Mouse (Mus musculus) hindbrain, embryonic 13.5 days (tissue): ENCODE results near the gene Olfr488. TPM values are rescaled to one million over a fixed set of nuclear protein-coding genes. Genes with fewer than 3 reads are reported as not detected.
"Not testable (repeated sequence)": the region's sequence is repeated elsewhere in the genome, so short reads cannot be mapped to it uniquely, and the experiment has no call there.

Experiments
- ATAC-seq: fragments of 200-750 bp; cut with Nextera tagmentation; 2 replicates; pipeline ENCODE4 v1.8.0; 2017; ENCODE audit warnings: moderate TSS enrichment; ENCODE audit not compliant: low FRiP score
- H3K27ac ChIP-seq: fragments of 300-500 bp; sonication (generic); 2 replicates; pipeline ENCODE4 v1.5.1; 2015; ENCODE audit warnings: inconsistent platforms, mild to moderate bottlenecking, moderate library complexity
- H3K27me3 ChIP-seq: fragments of 300-500 bp; sonication (generic); 2 replicates; pipeline ENCODE4 v1.6.1; 2015; ENCODE audit warnings: mild to moderate bottlenecking, inconsistent platforms
- H3K36me3 ChIP-seq: fragments of 300-500 bp; sonication (generic); 2 replicates; pipeline ENCODE4 v1.6.1; 2015; ENCODE audit warnings: mild to moderate bottlenecking, inconsistent platforms
- H3K4me1 ChIP-seq: fragments of 300-500 bp; sonication (generic); replicated peaks from 2 replicates; pipeline ENCODE4 v1.6.1; 2015; ENCODE audit warnings: inconsistent platforms
- H3K4me2 ChIP-seq: fragments of 300-500 bp; sonication (generic); 2 replicates; pipeline ENCODE4 v1.6.1; 2015; ENCODE audit warnings: inconsistent platforms, mild to moderate bottlenecking, moderate library complexity
- H3K4me3 ChIP-seq: fragments of 300-500 bp; sonication (generic); 2 replicates; pipeline ENCODE4 v1.5.1; 2015; ENCODE audit warnings: mild to moderate bottlenecking, inconsistent platforms
- H3K9ac ChIP-seq: fragments of 300-500 bp; sonication (generic); 2 replicates; pipeline ENCODE4 v1.6.1; 2015; ENCODE audit warnings: mild to moderate bottlenecking, inconsistent platforms
- H3K9me3 ChIP-seq: fragments of 300-500 bp; sonication (generic); 2 replicates; pipeline ENCODE4 v1.6.1; 2016; ENCODE audit warnings: inconsistent platforms
- WGBS: fragments of 180-500 bp; shearing (Covaris S2); methylation state at CpG from one replicate; pipeline ENCODE4 v1.1.7; 2015; 5-methylcytosine and 5-hydroxymethylcytosine counted together
- polyA plus RNA-seq: library from polyadenylated mRNA; unstranded; fragments of >200 nt; fragmentation: Nextera tagmentation; extraction: Ambion mirVana; gene quantifications from 2 replicates; pipeline ENCODE4 v1.2.1, GENCODE M21; 2015

Olfr488 gene
- not detected in 2 replicates for polyA plus RNA-seq

GRCm38 (mm10) chr7:108258247-108258646, at the start of gene Olfr488:
Gene Olfr488 (minus strand): TSS chr7:108258347.
- ATAC-seq: no peak
- Histone ChIP-seq H3K9ac (no peak within 1 kb of the TSS), H3K27ac (no peak within 1 kb of the TSS), H3K9me3 (no peaks in the 10 kb centered on the region), H3K36me3 (no peaks in the 10 kb centered on the region), H3K4me1 (no peaks in the 10 kb centered on the region), H3K27me3 (no peaks in the 10 kb centered on the region), H3K4me2 (no peak within 1 kb of the TSS), H3K4me3 (no peak within 1 kb of the TSS)

GRCm38 (mm10) chr7:108288834-108289233, 30.7 kb upstream of the Olfr488 start, which contains the start of gene Olfr490:
Gene Olfr490 (minus strand): TSS chr7:108288934.
- Histone ChIP-seq H3K9ac (no peak within 1 kb of the TSS), H3K4me2 (no peak within 1 kb of the TSS), H3K9me3 (no peaks in the 10 kb centered on the region), H3K27ac (no peak within 1 kb of the TSS), H3K4me1 (no peaks in the 10 kb centered on the region), H3K27me3 (no peaks in the 10 kb centered on the region), H3K4me3 (no peak within 1 kb of the TSS), H3K36me3 (no peaks in the 10 kb centered on the region)
- no peak for ATAC-seq

GRCm38 (mm10) chr7:108233551-108233950, 24.6 kb downstream of the Olfr488 start:
- H3K4me1 ChIP-seq: no peaks in the 10 kb centered on the region
- H3K4me2 ChIP-seq: no peak overlapping the region
- no peaks in the 10 kb centered on the region for H3K27me3 ChIP-seq
- WGBS: 73% methylated on average over 3 of the region's 3 CpGs
- no peak overlapping the region for H3K27ac ChIP-seq
- no peaks in the 10 kb centered on the region for H3K36me3 ChIP-seq
- no peak overlapping the region for H3K4me3 ChIP-seq
- no peak overlapping the region for H3K9ac ChIP-seq
- no peak for ATAC-seq
- H3K9me3 ChIP-seq: no peaks in the 10 kb centered on the region

GRCm38 (mm10) chr7:108214536-108214935, 43.6 kb downstream of the Olfr488 start, which contains the start of gene Olfr487:
Gene Olfr487 (minus strand): TSS chr7:108214636.
- not testable (repeated sequence) for H3K27me3 ChIP-seq, H3K4me3 ChIP-seq, H3K4me1 ChIP-seq, ATAC-seq, H3K4me2 ChIP-seq, H3K9me3 ChIP-seq, H3K36me3 ChIP-seq, H3K9ac ChIP-seq, H3K27ac ChIP-seq

Other genes starting within 250 kb of the Olfr488 start
- not detected in 2 replicates for gene Olfr478, start 224.4 kb downstream of the Olfr488 start, polyA plus RNA-seq
- not detected in 2 replicates for gene Olfr479, start 207.7 kb downstream of the Olfr488 start, polyA plus RNA-seq
- not detected in 2 replicates for gene Olfr480, start 191.0 kb downstream of the Olfr488 start, polyA plus RNA-seq
- gene Olfr481, start 178.5 kb downstream of the Olfr488 start, polyA plus RNA-seq: not detected in 2 replicates
- gene Olfr482, start 160.8 kb downstream of the Olfr488 start, polyA plus RNA-seq: not detected in 2 replicates
- gene Olfr483, start 157.5 kb downstream of the Olfr488 start, polyA plus RNA-seq: not detected in 2 replicates
- gene Olfr484, start 130.9 kb downstream of the Olfr488 start, polyA plus RNA-seq: not detected in 2 replicates
- gene Olfr485, start 98.5 kb downstream of the Olfr488 start, polyA plus RNA-seq: not detected in 2 replicates
- not detected in 2 replicates for gene Olfr486, start 85.6 kb downstream of the Olfr488 start, polyA plus RNA-seq
- gene Olfr487, start 43.7 kb downstream of the Olfr488 start, polyA plus RNA-seq: not detected in 2 replicates
- gene Olfr490, start 30.6 kb upstream of the Olfr488 start, polyA plus RNA-seq: not detected in 2 replicates
- gene Olfr491, start 55.1 kb upstream of the Olfr488 start, polyA plus RNA-seq: not detected in 2 replicates
- gene Olfr492, start 65.3 kb upstream of the Olfr488 start, polyA plus RNA-seq: not detected in 2 replicates
- gene Olfr493, start 88.6 kb upstream of the Olfr488 start, polyA plus RNA-seq: not detected in 2 replicates
- gene Olfr494, start 107.0 kb upstream of the Olfr488 start, polyA plus RNA-seq: not detected in 2 replicates
- not detected in 2 replicates for gene Olfr495, start 134.8 kb upstream of the Olfr488 start, polyA plus RNA-seq
- gene Olfr497, start 162.1 kb upstream of the Olfr488 start, polyA plus RNA-seq: not detected in 2 replicates
- gene Olfr498, start 207.0 kb upstream of the Olfr488 start, polyA plus RNA-seq: not detected in 2 replicates